Mouse (Mus musculus) hematopoietic stem cell, adult 5-6 weeks (primary cell): ENCODE measurements around the gene Celsr1. TPM values are rescaled to one million over a fixed set of nuclear protein-coding genes. Genes with fewer than 3 reads are reported as not detected.
"Not testable (repeated sequence)": the region's sequence is repeated elsewhere in the genome, so short reads cannot be mapped to it uniquely, and the experiment has no call there.

ENCODE experiments used
- ATAC-seq, 2 experiments: fragments of 125-278 bp in 1 of 2; replicated peaks in 1 of 2; 2 replicates each; pipeline ENCODE4 v1.8.0; 2016 to 2017; ENCODE audit warnings: inconsistent platforms in 2 of 2, mild to moderate bottlenecking in 2 of 2, moderate number of reproducible peaks in 2 of 2, low read depth in 1 of 2, moderate TSS enrichment in 1 of 2; ENCODE audit not compliant: low FRiP score in 2 of 2, poor library complexity in 2 of 2, severe bottlenecking in 2 of 2, insufficient read depth in 1 of 2, low TSS enrichment in 1 of 2
- total RNA-seq: library from RNA; stranded (forward); fragments of 172-1452, 232-1000 nt; gene quantifications from 2 replicates; pipeline ENCODE4 v1.2.3, GENCODE M21; 2017

The Celsr1 gene
- total RNA-seq, 1 experiment from 2014 or later: 3.0 TPM

DNA sequence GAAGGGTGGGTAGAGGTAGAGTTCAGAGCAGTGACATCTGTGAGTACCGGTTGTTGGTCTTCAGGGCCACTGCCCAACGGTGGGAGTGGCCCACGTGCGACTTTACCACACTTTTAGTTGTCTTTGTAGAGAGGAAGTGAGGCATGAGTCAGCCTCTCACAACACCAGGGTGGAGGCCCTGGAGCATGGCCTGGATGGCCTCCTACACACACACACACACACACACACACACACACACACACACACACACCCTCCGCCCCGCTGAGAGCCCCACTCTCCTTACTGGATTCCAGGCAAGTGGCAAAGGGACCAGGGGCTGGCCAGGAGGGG, 34.0 kb upstream of the Celsr1 start:
- ATAC-seq: peak; percentile 68 to 74

DNA sequence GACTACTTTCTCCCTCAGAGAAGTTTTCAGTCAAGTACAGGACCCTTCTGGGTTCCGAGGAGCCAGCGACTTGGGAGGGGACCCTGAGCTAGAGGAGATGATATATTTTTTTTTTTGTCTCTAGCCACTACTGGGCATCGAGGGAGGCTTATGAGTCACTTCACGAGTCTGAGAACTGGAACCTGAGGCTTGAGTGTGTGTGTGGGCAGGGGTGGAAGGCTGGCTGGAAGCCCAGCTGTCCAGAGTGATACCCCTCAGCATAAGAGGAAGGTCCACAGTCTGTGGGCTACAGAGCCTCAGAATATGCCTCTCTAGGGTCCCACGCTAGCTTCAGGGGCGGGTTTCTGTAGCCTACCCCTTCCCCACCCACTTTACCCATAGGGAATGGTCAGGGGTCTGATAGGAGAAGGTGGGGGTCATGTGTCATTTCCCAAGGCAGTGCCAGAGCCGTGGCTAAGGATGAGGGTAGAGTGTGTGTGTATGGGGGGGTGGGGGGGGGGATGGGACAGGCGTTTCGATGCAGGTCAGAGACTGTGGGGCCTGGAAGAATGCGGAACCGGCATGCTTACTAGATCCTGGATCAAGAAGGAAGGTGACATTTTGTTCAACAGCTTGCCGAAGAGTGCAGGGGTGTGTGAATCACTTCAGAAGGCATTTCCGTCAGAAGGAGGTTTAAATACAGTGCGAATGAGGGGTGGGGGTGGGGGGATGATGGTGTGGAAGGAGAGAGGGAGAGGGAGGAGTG, 33.4 kb upstream of the Celsr1 start:
- peak; percentile 5 to 9; a peak in 2 of 4 replicates for ATAC-seq

DNA sequence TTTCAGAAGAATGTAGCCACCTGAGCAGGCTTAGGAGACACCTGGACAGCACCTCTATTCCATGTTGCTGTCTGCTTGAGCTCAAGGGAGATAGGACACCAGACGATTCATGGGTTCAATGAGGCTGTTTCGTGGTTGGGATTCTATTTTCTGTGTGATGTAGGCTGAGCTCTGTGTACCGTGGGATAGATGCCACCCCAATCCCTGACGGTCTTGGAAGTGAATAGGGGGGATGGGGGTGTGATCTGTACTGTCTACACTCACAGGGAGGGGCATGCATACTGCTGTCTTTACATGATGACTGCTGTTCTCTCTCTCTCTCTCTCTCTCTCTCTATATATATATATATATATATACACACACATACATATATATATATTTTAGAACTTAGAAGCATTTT, 31.8 kb upstream of the Celsr1 start:
- ATAC-seq: no peak

DNA sequence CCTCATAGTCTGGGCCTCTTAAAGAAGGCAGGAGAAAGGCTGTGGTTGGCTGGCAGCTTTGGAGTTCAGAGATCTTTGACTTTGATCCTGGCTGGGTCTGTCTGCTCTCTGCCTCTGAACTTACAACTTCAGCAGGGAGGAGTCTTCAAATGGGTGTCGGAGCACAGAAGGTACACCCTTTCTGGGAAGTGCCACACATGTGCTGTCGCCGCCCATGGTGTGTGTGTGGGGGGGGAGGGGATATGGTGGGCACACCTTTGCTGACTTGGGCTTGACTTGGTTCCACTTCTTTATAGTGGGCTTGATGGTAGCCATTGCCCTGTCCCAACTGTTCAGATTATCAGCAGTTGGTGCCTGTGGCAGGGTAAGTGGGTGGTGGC, 31.3 kb upstream of the Celsr1 start:
- ATAC-seq: no peak

DNA sequence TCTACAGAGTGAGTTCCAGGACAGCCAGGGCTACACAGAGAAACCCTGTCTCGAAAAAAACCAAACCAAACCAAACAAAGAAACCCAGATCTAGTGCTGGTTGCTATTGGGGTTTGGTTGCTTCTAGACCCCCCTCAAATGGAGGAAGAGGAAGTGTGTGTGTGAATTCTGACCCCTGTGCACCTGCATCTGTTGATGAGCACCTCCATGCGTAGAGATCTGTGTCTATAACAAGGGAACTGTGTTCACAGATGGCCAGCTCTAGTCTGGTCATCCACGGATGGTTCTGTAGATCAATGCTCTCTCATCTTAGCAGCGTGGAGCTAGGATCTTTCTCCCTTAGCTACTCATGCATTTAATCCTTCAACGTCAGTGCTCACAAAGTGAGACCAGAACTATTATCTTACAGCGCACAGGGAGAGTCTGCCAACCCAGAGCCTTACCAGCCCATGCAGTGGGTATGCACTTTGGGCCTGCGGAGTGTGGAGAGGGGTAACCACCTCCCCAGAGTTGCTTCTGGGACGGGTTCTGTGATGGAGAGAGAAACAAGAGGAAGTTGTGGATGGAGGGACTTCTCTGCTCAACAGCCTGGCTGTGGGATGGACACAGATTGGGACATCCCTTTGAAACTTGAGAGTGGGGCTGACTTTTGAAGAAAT, 30.7 kb upstream of the Celsr1 start:
- ATAC-seq: no peak

DNA sequence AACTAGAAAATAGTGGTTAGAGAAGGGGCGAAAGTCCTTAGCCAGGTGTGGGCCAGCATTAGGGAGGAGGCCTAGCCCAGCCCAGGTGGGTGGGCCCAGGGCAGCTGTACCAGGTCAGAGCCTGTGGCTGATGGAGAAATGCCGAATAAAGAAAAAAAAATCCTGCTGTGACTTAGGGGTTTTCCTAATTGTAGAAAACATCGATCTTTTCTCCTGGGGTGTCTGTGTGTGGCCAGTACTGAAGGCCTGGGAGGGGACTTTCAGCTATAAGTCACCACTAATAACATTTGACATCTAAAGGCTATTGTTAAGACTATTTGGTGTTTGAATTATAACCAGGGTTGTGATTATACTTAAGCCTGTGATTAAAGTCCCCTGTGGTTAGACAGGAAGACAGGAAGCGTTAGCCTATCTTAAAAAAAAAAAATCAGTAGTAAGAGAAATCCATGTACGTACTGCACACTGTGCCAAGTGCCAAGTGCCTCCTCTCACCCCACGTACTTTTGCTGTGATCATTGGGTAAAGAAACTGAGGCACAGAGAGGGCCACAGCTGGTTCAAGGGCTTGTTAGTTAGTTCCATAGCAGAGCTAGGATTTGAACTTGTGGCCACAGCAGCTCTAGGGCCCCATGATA, 28.4 kb upstream of the Celsr1 start:
- ATAC-seq: no peak

DNA sequence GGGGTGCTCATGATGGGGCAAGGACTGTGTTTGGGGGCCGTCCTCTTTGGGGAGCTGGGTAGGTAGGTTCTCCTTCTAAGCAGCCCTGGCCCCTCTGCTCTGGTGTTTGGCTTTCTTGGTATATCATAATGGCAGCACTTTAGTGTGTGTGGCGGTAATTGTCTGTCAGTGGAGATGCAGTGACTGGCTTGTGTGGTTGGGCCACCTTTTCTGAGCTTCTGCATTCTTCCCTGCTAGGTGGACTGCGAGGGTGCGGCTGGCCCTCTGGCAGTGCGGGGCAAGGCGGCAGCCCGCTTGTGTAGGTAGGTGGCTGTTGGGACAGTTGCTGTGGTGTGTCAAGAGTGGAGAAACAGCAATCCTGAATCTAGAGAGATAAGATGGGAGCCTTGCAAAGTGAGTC, 27.6 kb upstream of the Celsr1 start:
- no peak for ATAC-seq

DNA sequence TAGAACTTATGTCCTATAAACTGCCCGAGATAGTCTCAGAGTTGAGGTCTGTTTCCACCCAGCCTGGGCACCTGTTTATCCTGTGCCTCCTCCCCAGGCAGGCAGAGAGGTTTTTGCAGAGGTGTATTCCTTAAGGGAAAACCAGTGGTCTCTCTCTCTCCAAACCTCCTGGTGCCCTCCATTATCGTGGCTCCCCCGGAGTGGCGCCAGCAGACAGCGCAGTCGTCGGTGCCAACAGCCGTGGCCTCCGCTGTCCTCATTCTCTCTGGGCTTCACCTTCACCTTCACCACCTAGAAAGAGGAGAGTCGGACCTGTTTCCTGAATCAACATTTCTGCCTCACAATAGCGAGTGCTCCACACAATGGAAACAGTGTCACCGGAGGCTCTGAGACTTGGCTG, 27.0 kb upstream of the Celsr1 start:
- no peak for ATAC-seq

DNA sequence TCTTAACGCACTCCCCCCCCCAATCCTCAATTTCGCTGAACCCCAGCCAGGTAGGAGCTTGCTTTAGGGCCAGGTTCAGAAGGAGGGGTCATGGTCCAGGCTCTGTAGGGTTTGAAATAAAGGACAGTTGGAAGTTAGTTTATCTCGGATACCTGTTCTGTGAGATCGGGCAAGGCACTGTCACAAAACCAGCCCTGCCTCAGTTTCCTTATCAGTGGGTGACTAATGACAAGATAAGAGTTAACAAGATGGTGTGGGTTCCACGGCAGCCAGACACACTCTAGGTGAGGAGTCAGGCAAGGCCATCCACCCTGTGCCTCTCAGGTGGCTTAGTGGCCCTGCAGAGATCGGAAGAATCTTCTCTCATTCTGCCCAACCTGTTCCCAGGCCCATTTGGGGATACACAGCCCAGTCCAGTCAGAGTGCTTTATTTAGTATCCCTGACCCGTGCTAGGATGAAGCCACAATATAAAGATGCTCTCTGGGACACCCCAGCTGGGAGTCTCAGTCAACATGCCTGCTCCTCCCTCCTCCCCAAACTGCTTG, 26.3 kb upstream of the Celsr1 start:
- no peak for ATAC-seq

DNA sequence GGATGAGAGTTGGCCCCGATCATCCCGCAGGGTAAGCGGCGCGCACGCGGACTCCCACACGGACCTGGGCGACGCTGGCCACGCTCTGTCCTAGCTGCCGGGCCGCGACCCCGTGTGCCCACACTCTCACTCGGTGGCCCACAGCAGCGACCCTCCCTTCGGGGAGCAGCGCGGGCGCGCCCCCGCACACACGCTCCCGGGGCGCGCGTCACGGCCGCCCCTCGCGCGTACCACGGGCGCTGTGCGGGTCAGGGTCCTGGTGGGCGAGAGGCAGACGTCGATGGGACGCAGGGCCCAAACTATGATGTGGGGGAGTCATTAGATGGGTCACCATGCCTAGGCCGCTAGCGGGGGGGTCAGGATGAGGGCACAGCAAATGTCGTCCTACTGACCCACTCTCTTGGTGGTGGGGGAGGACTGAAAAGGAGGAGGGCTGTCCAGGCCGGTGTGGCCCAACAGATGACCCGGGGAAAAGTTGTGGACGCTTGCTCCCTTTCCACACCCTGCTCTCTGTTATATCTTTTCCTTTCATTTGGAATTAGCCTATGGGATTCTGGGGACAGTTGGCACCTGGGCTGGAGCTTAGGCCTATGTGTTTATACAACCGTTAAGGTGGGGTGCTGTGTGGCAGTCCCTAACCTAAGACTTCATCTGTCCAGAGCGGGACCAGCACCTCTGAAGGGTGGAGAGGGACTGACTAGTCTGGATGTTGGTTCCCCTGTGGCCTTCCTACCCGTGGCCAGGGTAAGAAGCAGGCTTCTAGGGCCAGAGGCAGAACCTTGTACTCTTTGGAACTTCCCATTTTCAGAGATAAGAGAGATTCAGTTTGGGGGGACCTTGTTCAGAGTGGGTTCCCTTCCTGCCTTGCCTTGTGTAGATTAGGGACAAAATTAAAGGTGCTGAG, 25.6 kb upstream of the Celsr1 start:
- ATAC-seq: peak; percentile 34 to 55; a peak in 3 of 4 replicates

DNA sequence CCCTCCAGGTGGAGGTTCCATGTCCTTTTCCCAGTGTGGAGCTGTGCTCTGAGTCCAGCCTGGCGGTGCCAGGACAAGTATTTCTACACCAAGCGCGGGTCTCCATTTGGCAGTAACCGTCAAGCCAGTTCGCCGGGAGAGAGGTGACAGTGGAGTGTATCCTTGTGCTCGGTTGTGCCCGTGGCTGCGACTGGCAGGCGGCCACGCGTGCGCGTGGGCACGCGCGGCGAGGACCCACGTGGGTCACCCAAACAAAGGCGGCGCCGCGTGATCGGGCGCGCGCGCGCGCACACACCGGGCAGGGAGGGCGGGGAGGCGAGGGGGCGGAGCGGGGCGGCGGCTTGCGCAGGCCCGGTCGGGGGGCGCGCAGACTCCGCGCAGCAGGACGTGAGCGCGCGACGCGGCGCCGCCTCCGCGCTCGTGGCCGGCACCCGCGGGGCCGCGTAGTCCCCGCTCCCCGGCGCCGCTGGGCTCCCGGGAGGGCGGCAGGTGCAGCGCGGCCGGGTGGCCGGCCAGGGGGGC, 24.9 kb upstream of the Celsr1 start:
- 0 out of 4 replicates have a peak, but pooled peaks of 1 of the 2 experiments have one; percentile 9 for ATAC-seq

DNA sequence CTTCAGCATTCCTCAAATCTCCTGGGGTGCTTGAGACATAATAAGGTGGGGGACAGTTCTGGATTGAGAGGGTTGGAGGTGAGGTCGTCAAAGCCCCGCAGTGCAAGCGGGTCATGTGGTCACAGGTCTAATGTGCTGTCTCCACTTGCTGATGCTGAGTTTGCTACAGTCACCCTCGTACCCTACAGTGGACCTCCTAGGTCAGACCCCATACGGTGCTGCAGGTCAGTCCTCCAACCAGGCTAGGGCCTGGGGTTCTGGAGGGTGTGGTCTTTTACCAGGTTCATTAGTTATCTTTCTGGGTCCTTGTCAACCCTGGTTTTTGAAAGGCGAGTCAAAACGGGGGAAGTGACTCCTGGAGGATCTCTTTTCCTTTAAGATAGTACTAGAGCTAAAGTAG, 24.3 kb upstream of the Celsr1 start:
- ATAC-seq: no peak

DNA sequence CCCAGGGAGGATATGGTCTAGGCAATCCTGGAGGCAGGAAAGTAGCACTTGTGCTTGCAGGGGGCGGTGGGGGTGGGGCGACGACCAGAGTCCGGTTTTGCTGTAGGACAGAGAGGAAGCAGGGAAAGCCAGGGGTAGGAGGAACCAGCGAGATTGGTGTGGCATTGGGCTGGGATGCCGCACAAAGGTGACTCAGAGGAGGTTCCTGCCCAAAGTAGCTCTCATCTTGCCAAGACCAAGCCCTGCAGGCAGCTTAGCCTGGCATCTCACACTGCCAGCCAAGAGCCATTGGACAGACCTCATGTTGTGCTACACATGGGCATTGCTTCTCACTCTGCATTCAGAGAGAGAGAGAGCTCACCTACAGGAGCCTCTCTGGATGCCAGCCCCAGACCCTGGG, 23.8 kb upstream of the Celsr1 start, which contains the start of gene Gramd4:
Gene Gramd4 (plus strand): TSS at position 283 of the 400 bp plus-strand sequence.
- ATAC-seq: no peak

DNA sequence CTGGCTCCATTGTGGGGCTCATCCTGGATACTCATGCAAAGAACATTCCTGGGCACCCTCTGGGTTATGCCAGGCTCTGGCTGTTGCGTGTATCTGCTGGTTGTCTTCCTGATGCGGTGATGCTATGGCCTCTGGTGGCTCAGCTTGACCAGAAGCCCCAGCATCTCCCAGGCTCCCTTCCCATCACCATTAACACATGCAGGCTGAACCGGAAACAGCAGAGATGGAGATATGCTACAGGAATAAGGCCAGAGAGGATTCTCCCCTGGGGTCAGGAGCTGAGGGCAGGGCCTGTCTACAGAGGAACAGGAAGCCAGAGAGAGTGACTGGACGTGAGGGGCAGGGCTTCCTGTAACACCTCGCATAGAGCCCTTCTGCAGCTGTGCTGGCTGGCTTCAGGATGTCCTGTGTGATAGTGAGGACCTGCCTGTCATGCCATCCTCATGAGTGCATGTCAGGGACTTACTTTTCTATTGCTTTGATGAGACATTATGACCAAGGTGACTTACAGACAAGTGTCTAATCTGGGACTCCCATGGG, 22.7 kb upstream of the Celsr1 start:
- no peak for ATAC-seq

DNA sequence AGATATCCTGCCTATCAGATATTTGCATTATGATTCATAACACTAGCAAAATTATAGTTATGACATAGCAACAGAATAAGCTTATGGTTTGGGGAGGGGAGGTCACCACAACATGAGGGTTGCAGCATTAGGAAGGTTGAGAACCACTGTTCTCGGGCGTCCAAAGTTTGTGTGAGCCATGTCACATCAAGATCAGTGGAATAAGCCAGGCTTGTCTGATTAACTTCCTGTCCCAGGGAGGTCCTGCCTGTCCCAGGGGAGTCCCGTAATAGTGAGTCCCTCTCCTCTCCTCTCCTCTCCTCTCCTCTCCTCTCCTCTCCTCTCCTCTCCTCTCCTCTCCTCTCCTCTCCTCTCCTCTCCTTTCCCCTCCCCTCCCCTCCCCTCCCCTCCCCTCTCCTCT, 21.3 kb upstream of the Celsr1 start:
- not testable (repeated sequence) for ATAC-seq

DNA sequence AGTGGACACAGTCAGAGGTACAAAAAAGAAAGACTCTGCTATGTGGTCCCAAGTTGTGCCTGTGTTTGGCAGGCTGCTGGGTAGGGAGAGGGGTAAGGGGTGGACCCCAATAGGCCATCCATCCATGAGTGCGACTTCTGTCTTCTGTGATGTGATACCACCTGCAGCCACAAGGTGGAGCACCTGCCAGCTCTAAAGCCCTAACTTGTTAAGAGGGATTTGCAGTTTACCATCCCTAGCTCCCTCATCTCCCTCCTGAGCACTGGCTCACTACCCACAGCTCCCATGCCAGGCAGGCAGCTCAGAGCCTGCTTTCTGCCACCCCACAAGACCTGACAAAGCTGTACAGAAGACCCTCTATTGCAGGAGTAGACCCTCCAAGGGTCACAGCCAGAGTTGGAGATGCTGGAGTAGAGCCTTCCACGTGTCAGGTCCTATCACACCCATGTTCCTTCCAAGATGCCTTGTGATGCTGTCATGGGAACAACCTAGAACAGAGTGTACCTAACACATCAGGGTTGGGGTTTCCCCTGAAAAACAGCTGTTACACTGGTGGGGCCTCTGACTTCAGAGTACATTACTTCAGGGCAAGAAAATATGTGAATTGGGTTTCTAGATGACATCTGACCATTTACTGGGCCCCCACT, 20.4 kb upstream of the Celsr1 start:
- ATAC-seq: peak; percentile 39 to 57; a peak in 3 of 4 replicates
